Comparison of ENCODE assay signal across 8 mouse cellular contexts in genomic region chr2:30750025-30750424, GRCm38 (mm10). TPM values are rescaled to one million over a fixed set of nuclear protein-coding genes. Genes with fewer than 3 reads are reported as not detected.
DNase-seq lines count a peak whose midpoint lies in the region; ATAC-seq and TF ChIP-seq lines count a peak whose summit lies in the region.

No protein-coding gene starts in this region.

- no peak for ATAC-seq in forebrain, embryonic 14.5 days
- ATAC-seq in heart, postnatal 0 days (ENCODE audit: insufficient read depth, low read depth), result peak; percentile 42
- no peak for ATAC-seq in lung, embryonic 15.5 days (ENCODE audit: borderline replicate concordance, extremely low read depth, low FRiP score, low TSS enrichment)

- no peak overlapping the region for H3K4me2 ChIP-seq in forebrain, embryonic 14.5 days (ENCODE audit: low read length)
- no peak overlapping the region for H3K4me2 ChIP-seq in heart, postnatal 0 days (ENCODE audit: low read depth, low read length)
- no peak overlapping the region for H3K4me2 ChIP-seq in lung, embryonic 15.5 days

- TF ChIP-seq EP300 in ES-Bruce4 (IDR thresholded peaks at IDR 0.05; ENCODE audit: insufficient read depth, low read depth, low read length), result 0 out of 2 replicates have a peak, but pooled peaks have one; percentile 30
- TF ChIP-seq EP300 in heart, postnatal 0 days (IDR thresholded peaks at IDR 0.05; ENCODE audit: low read depth), result peak; percentile 65; the same call in 1 of the 2 replicates

- no peak overlapping the region for H3K4me3 ChIP-seq in forebrain, embryonic 10.5 days
- no peak overlapping the region for H3K4me3 ChIP-seq in forebrain, embryonic 14.5 days (ENCODE audit: low read depth, low read length)
- H3K4me3 ChIP-seq in ES-Bruce4 (ENCODE audit: low read depth, low read length), result no peak overlapping the region
- no peak overlapping the region for H3K4me3 ChIP-seq in heart, postnatal 0 days (ENCODE audit: low read depth, low read length)
- no peak overlapping the region for H3K4me3 ChIP-seq in lung, embryonic 15.5 days

- no peak for TF ChIP-seq CTCF in ES-Bruce4 (IDR thresholded peaks at IDR 0.05; ENCODE audit: low read depth, low read length)
- no peak for TF ChIP-seq CTCF in heart, postnatal 0 days (IDR thresholded peaks at IDR 0.05; ENCODE audit: low read depth)

- peak overlapping the region; percentile 67 for H3K27ac ChIP-seq in forebrain, embryonic 10.5 days
- H3K27ac ChIP-seq in forebrain, embryonic 14.5 days (ENCODE audit: low read depth, low read length), result no peak overlapping the region; the same call in 1 of the 2 replicates
- no peak overlapping the region for H3K27ac ChIP-seq in ES-Bruce4 (ENCODE audit: insufficient read depth, low read length)
- peak overlapping the region; percentile 53 for H3K27ac ChIP-seq in heart, postnatal 0 days (ENCODE audit: low read depth)
- peak overlapping the region; percentile 61 for H3K27ac ChIP-seq in lung, embryonic 15.5 days

- no peak for DNase-seq in forebrain, embryonic 10.5 days (ENCODE audit: extremely low spot score, low spot score)
- no peak for DNase-seq in forebrain, embryonic 14.5 days (ENCODE audit: low spot score)
- DNase-seq in heart, postnatal 0 days (ENCODE audit: low spot score), result peak; percentile 75
- DNase-seq in ovary, postnatal 14 days (ENCODE audit: low spot score), result no peak
- no peak for DNase-seq in frontal cortex, postnatal 10 days (ENCODE audit: low spot score in 2 of 2)
- DNase-seq in cerebellum, postnatal 4 days (ENCODE audit: low spot score in 2 of 2), result no peak

- TF ChIP-seq POLR2A in ES-Bruce4 (IDR thresholded peaks at IDR 0.05; ENCODE audit: insufficient read depth, low read length), result no peak

- peaks cover 7% of the 10 kb centered on the region; the same call in 1 of the 2 replicates for H3K27me3 ChIP-seq in forebrain, embryonic 10.5 days (ENCODE audit: poor library complexity, severe bottlenecking)
- no peaks in the 10 kb centered on the region for H3K27me3 ChIP-seq in forebrain, embryonic 14.5 days (replicated peaks; ENCODE audit: control insufficient read depth, insufficient read depth, low read length)
- no peaks in the 10 kb centered on the region for H3K27me3 ChIP-seq in ES-Bruce4 (ENCODE audit: control insufficient read depth, insufficient read depth, low read length, poor library complexity, severe bottlenecking)
- H3K27me3 ChIP-seq in heart, postnatal 0 days (ENCODE audit: control insufficient read depth, insufficient read depth, low read length), result no peaks in the 10 kb centered on the region
- H3K27me3 ChIP-seq in lung, embryonic 15.5 days, result no peaks in the 10 kb centered on the region

- peaks cover 32% of the 10 kb centered on the region for H3K4me1 ChIP-seq in forebrain, embryonic 10.5 days
- no peaks in the 10 kb centered on the region for H3K4me1 ChIP-seq in forebrain, embryonic 14.5 days (ENCODE audit: control insufficient read depth, insufficient read depth, low read length)
- H3K4me1 ChIP-seq in ES-Bruce4 (ENCODE audit: control insufficient read depth, insufficient read depth, low read length), result peaks cover 6% of the 10 kb centered on the region
- peaks cover 10% of the 10 kb centered on the region; the same call in 1 of the 2 replicates for H3K4me1 ChIP-seq in heart, postnatal 0 days (ENCODE audit: control insufficient read depth, insufficient read depth)
- H3K4me1 ChIP-seq in lung, embryonic 15.5 days, result peaks cover 14% of the 10 kb centered on the region

- H3K9me3 ChIP-seq in forebrain, embryonic 10.5 days, result peaks cover 11% of the 10 kb centered on the region
- no peaks in the 10 kb centered on the region for H3K9me3 ChIP-seq in forebrain, embryonic 14.5 days (replicated peaks; ENCODE audit: control insufficient read depth, low read length)
- H3K9me3 ChIP-seq in ES-Bruce4 (replicated peaks; ENCODE audit: control insufficient read depth, insufficient read depth, low read length, poor library complexity, severe bottlenecking), result no peaks in the 10 kb centered on the region
- H3K9me3 ChIP-seq in heart, postnatal 0 days (replicated peaks; ENCODE audit: control insufficient read depth, low read length), result peaks cover 6% of the 10 kb centered on the region; the same call in 1 of the 2 replicates
- no peaks in the 10 kb centered on the region for H3K9me3 ChIP-seq in lung, embryonic 15.5 days

- H3K9ac ChIP-seq in forebrain, embryonic 14.5 days (ENCODE audit: low read length), result no peak overlapping the region
- H3K9ac ChIP-seq in ES-Bruce4 (ENCODE audit: low read depth, poor library complexity, severe bottlenecking), result no peak overlapping the region
- H3K9ac ChIP-seq in heart, postnatal 0 days (replicated peaks; ENCODE audit: low read depth, low read length), result no peak overlapping the region
- no peak overlapping the region for H3K9ac ChIP-seq in lung, embryonic 15.5 days

- WGBS in forebrain, embryonic 10.5 days, result 63% methylated on average over 5 of the region's 5 CpGs
- WGBS in forebrain, embryonic 14.5 days, result 41% methylated on average over 5 of the region's 5 CpGs
- 51% methylated on average over 5 of the region's 5 CpGs for WGBS in heart, postnatal 0 days
- 57% methylated on average over 5 of the region's 5 CpGs for WGBS in lung, embryonic 15.5 days

- H3K36me3 ChIP-seq in forebrain, embryonic 10.5 days (replicated peaks), result 0 out of 2 replicates have a peak, but pooled peaks cover 3% of the 10 kb centered on the region
- no peaks in the 10 kb centered on the region for H3K36me3 ChIP-seq in forebrain, embryonic 14.5 days (ENCODE audit: control insufficient read depth, insufficient read depth, low read length)
- no peaks in the 10 kb centered on the region for H3K36me3 ChIP-seq in ES-Bruce4 (ENCODE audit: control insufficient read depth, insufficient read depth, low read length, poor library complexity, severe bottlenecking)
- no peaks in the 10 kb centered on the region for H3K36me3 ChIP-seq in heart, postnatal 0 days (replicated peaks; ENCODE audit: control insufficient read depth, insufficient read depth, low read length)
- no peaks in the 10 kb centered on the region for H3K36me3 ChIP-seq in lung, embryonic 15.5 days

RNA-seq across cellular contexts. Expression of gene 1700001O22Rik, which starts 53.4 kb away (rescaled TPM):
- 3.3 and 4.8 TPM in 2 replicates for polyA plus RNA-seq in forebrain, embryonic 10.5 days (2016; fragmentation: Nextera tagmentation; extraction: Ambion mirVana)
- polyA plus RNA-seq in forebrain, embryonic 14.5 days (2014; fragmentation: Nextera tagmentation; extraction: Ambion mirVana), result 2.4 and 2.7 TPM in 2 replicates
- 2.2 and 2.4 TPM in 2 replicates for polyA plus RNA-seq in ES-Bruce4 (2011; ENCODE audit: insufficient read depth, insufficient read length, low read depth, missing spikeins)
- total RNA-seq in heart, postnatal 0 days (2014; rRNA removed; ENCODE audit: low replicate concordance), result 1.5 and 4.1 TPM in 2 replicates
- 1.9 and 2.0 TPM in 2 replicates for polyA plus RNA-seq in heart, postnatal 0 days (2015; fragmentation: Nextera tagmentation; extraction: Ambion mirVana)
- polyA plus RNA-seq in lung, embryonic 15.5 days (2015; fragmentation: Nextera tagmentation; extraction: Ambion mirVana), result 4.7 and 6.0 TPM in 2 replicates

RNA-seq across cellular contexts. Expression of gene Ntmt1, which starts 57.6 kb away (rescaled TPM):
- polyA plus RNA-seq in forebrain, embryonic 10.5 days (2016; fragmentation: Nextera tagmentation; extraction: Ambion mirVana), result 124 and 131 TPM in 2 replicates
- 128 and 139 TPM in 2 replicates for polyA plus RNA-seq in forebrain, embryonic 14.5 days (2014; fragmentation: Nextera tagmentation; extraction: Ambion mirVana)
- polyA plus RNA-seq in ES-Bruce4 (2011; ENCODE audit: insufficient read depth, insufficient read length, low read depth, missing spikeins), result 42.6 and 46.3 TPM in 2 replicates
- total RNA-seq in heart, postnatal 0 days (2014; rRNA removed; ENCODE audit: low replicate concordance), result 67.2 and 89.9 TPM in 2 replicates
- polyA plus RNA-seq in heart, postnatal 0 days (2015; fragmentation: Nextera tagmentation; extraction: Ambion mirVana), result 83.4 and 87.8 TPM in 2 replicates
- polyA plus RNA-seq in lung, embryonic 15.5 days (2015; fragmentation: Nextera tagmentation; extraction: Ambion mirVana), result 82.9 and 87.2 TPM in 2 replicates

Comparison
In these comparisons a context has a peak if more than half of its experiments do, and no peak if none do; other contexts are left out.
1. H3K27ac ChIP-seq: peak in forebrain, embryonic 10.5 days (single experiment), heart, postnatal 0 days (single experiment) and lung, embryonic 15.5 days (single experiment); none in forebrain, embryonic 14.5 days (single experiment) and ES-Bruce4 (single experiment).